Mouse (Mus musculus) right cerebral cortex, adult 2 months (tissue): ENCODE data around the gene Gja4.

Source experiments
- DNase-seq, 2 experiments: peaks; one replicate each; pipeline ENCODE4 v3.0.0; 2021 to 2022; ENCODE audit warnings: low spot score in 2 of 2

Gja4 gene

GRCm38 (mm10) chr4:127324296-127324695 lies 10.5 kb upstream of the Gja4 start:
- no peak for DNase-seq

GRCm38 (mm10) chr4:127323651-127324050 lies 9.8 kb upstream of the Gja4 start:
- no peak for DNase-seq

- peak; percentile 70 to 82 for DNase-seq
These were observed 5.8 kb upstream of the Gja4 start for GRCm38 (mm10) chr4:127319613-127320012.

- no peak for DNase-seq
These were observed 3.3 kb upstream of the Gja4 start for GRCm38 (mm10) chr4:127317143-127317542.

- no peak for DNase-seq
These were observed 1.9 kb upstream of the Gja4 start for GRCm38 (mm10) chr4:127315753-127316152.

GRCm38 (mm10) chr4:127314585-127314984 lies 746 bp upstream of the Gja4 start:
- no peak for DNase-seq

- DNase-seq: no peak
These were observed 1.5 kb downstream of the Gja4 start for GRCm38 (mm10) chr4:127312349-127312748.

- no peak for DNase-seq
These were observed 2.3 kb downstream of the Gja4 start for GRCm38 (mm10) chr4:127311561-127311960.

GRCm38 (mm10) chr4:127306915-127307314 lies 6.9 kb downstream of the Gja4 start:
- DNase-seq: no peak

- no peak for DNase-seq
These were observed 10.0 kb downstream of the Gja4 start for GRCm38 (mm10) chr4:127303796-127304195.

GRCm38 (mm10) chr4:127300503-127300902 lies 13.3 kb downstream of the Gja4 start:
- no peak for DNase-seq

GRCm38 (mm10) chr4:127292631-127293030 lies 21.2 kb downstream of the Gja4 start:
- no peak for DNase-seq

GRCm38 (mm10) chr4:127289039-127289548 lies 24.7 kb downstream of the Gja4 start:
- DNase-seq: no peak

- no peak for DNase-seq
These were observed 26.9 kb downstream of the Gja4 start for GRCm38 (mm10) chr4:127286907-127287306.

- DNase-seq: no peak
These were observed 34.6 kb downstream of the Gja4 start for GRCm38 (mm10) chr4:127279241-127279640.

GRCm38 (mm10) chr4:127278451-127279001 lies 35.3 kb downstream of the Gja4 start:
- no peak for DNase-seq

- no peak for DNase-seq
These were observed 49.7 kb downstream of the Gja4 start for GRCm38 (mm10) chr4:127264183-127264554.

GRCm38 (mm10) chr4:127263438-127264182 lies 50.2 kb downstream of the Gja4 start:
- no peak for DNase-seq

- no peak for DNase-seq
These were observed 52.2 kb downstream of the Gja4 start for GRCm38 (mm10) chr4:127261601-127262000.
